Mouse (Mus musculus): ENCODE data around the gene Chga. TPM values are rescaled to one million over a fixed set of nuclear protein-coding genes. Genes with fewer than 3 reads are reported as not detected.
A peak's percentile ranks its signal among the peaks of the same experiment; 100 is the strongest.

The Chga gene
- 100 to 1,000 TPM; 123 to 124 TPM for total RNA-seq (2021)
- long read RNA-seq, experiment 1, transcript Chga-201 (8 exons, 1,883 nt): major isoform, 62 of 91 reads
- long read RNA-seq, experiment 1, partial matches to known transcripts: 20 of 91 reads
- long read RNA-seq, experiment 1, other reads (novel, unspliced or antisense): 9 of 91 reads
- long read RNA-seq, experiment 2, transcript Chga-201 (8 exons, 1,883 nt): major isoform, 82 of 116 reads
- long read RNA-seq, experiment 2, partial matches to known transcripts: 29 of 116 reads
- long read RNA-seq, experiment 2, other reads (novel, unspliced or antisense): 5 of 116 reads

DNA sequence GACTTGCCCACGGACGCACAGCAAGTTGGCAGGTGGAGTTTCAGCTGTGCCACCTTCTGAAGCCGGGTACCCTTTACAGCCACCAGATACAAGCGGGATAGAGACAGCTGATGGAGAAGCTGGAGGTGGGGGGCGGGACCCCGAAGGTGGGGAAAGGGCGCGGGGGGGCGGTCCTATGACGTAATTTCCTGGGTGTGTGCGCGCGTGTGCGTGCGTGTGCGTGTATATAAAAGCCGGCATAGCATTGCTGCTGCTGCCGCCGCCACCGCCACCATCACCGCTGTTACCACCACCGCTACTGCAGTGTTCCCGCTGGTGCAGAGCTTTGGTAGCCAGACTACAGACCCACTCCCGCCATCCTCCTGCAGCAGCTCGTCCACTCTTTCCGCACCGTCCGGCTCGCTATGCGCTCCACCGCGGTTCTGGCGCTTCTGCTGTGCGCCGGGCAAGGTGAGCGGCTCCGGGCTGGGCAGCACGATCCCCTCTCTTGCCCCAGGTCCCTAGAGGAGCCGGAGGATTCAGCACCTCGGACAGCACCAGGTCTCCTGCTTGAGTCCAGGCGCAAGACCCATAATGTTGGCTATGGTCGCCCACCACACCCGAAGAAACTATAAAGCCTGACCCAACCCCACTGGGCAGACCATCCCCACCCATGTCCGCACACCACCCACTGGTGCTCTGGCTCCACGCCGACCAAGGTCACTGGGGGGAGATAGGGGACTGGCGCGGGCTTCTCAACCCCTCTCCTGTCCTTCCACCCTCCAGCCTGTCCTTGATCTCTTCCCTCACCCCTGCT, at the start of gene Chga:
TSS of gene Chga (plus strand) at position 249 of the 796 bp plus-strand sequence.
- peak; percentile 77 to 87 for DNase-seq (ENCODE audit: low spot score in 2 of 2)
- no peak for TF ChIP-seq CTCF (conservative IDR thresholded peaks at IDR 0.05)
- peak within 1 kb of the TSS; percentile 74 for H3K4me3 ChIP-seq
- peak within 1 kb of the TSS; percentile 87 for H3K27ac ChIP-seq

DNA sequence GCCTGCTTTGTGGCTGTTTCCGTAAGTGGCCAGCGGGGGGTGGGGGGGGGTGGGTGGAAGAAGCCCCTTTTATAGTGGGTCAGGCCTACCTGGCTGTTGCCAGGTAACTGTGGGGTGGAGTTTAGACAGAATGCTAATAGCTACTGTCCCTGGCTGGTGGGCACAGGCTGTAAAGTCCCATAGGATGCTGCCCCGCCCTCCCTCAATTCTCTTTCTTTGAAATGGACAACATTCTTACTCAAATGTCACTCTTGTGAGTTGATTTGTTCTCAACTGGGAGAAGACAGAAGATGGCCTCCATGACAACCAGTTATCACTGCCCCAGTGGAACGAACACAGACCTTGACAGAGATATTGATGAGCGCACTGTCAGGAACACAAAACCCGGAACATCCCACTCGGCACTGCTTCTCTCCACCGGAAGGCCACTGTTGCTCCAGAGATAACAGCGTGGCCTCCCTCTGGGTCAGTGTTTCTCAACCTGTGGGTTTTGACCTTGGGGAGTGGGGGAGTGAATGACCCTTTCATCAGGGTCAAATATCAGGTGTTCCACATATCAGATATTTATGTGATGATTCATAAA, 49.5 kb upstream of the Chga start:
- TF ChIP-seq CTCF (conservative IDR thresholded peaks at IDR 0.05): no peak
- DNase-seq (ENCODE audit: low spot score in 2 of 2): no peak
- Histone ChIP-seq H3K27ac (no peak overlapping the region), H3K4me3 (no peak overlapping the region)

DNA sequence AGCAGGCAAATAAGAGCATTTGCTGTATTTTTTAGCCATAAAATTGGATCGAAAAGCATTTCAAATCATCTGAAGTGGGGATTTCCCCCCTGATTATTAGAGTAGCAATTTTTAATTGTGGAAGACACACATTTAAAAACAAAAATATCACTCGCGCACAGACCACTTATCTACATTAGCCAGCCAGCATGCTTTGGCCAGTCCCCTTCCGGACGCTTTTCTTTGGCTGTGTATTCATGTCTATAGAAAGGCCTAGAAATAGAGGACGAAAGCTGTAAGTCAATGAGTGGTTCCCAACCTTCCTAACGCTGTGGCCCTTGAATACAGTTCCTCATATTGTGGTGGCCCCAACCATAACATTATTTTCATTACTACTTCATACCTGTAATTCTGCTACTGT, 48.8 kb upstream of the Chga start:
- DNase-seq (ENCODE audit: low spot score in 2 of 2): no peak
- TF ChIP-seq CTCF (conservative IDR thresholded peaks at IDR 0.05): no peak
- H3K27ac ChIP-seq: no peak overlapping the region
- no peak overlapping the region for H3K4me3 ChIP-seq

DNA sequence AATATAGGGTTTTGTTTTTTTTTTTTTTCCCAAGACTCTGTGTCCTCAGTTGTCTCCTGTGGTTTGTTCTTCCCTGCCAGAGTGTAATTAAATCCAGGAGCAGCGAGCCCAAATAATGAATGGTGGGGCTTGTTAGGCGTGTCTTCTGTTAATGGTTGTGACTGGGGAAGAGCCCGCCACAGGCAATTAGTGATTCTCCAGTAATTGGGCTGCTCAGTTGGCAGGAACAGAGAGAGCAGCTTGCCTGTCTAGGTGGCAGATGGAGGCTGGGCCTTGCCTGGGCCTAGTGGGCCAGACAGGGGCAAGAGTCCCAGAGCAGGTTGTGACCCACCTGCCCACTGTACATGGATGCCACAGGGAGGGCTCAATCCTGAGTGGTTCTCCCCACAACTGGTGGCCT, 43.4 kb upstream of the Chga start:
- no peak overlapping the region for H3K27ac ChIP-seq
- TF ChIP-seq CTCF (conservative IDR thresholded peaks at IDR 0.05): no peak
- DNase-seq (ENCODE audit: low spot score in 2 of 2): no peak
- no peak overlapping the region for H3K4me3 ChIP-seq

DNA sequence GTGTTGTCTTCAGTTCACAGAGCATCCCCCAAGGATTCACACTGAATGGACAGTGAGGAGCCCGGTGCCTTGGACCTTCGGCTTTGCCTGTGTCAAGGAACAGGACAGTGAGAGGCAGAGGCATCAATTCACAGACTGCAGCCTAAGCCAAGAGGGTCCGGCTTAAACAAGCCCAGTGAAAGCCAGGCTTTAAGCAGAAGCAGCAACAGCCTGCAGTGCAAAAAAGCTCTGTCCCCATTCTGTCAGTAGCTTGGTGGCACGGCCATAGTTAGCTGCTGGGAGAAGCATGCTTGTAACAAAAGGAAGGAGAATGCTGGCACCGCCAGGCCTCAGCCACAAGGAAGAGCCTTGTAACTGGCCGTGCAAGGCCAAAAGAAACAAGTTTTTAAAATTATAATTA, 40.6 kb upstream of the Chga start:
- DNase-seq (ENCODE audit: low spot score in 2 of 2): no peak
- H3K27ac ChIP-seq: 0 out of 2 replicates have a peak overlapping the region, but pooled peaks have one; percentile 7
- no peak overlapping the region for H3K4me3 ChIP-seq
- no peak for TF ChIP-seq CTCF (conservative IDR thresholded peaks at IDR 0.05)

DNA sequence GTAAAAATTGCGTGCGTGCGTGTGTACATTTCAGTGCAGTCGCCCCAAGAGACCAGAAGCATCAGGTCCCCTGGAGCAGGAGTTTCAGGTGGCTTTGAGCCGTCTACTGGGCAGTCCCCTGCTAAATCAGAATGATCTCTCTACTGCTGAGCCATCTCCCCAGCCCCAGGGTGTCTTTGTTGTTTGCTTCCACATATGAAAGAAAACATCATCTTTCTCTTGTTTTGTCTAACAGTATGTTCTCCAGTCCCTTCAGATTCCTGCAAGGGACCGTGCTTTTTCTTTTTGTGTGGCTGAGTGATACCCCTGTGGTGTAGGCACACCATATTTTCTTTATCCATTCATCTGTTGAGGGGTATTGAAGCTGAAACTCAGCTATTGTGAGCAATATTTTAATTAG, 40.0 kb upstream of the Chga start:
- Histone ChIP-seq H3K4me3 (no peak overlapping the region), H3K27ac (no peak overlapping the region)
- DNase-seq (ENCODE audit: low spot score in 2 of 2): peak in 1 of 2 experiments; percentile 20
- no peak for TF ChIP-seq CTCF (conservative IDR thresholded peaks at IDR 0.05)

DNA sequence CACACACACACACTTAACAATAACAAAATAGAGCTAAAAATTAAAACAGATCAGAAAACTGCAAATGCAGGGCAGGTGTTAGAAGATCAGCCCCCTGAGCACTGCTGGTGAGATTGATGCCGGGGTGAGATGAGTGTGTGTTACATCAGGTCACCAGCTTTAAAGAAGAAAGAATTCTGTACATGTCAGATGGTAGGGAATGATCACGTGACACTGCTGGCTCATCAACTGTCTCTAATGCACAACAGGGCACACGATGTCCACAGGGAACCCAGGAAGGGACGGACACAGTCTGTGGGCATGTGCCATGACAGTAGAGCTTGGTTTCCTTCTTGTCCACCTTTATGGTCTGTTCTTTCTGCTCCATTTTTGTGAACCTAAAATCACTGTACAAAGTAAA, 38.6 kb upstream of the Chga start:
- Histone ChIP-seq H3K27ac (no peak overlapping the region), H3K4me3 (no peak overlapping the region)
- DNase-seq (ENCODE audit: low spot score in 2 of 2): no peak
- no peak for TF ChIP-seq CTCF (conservative IDR thresholded peaks at IDR 0.05)

DNA sequence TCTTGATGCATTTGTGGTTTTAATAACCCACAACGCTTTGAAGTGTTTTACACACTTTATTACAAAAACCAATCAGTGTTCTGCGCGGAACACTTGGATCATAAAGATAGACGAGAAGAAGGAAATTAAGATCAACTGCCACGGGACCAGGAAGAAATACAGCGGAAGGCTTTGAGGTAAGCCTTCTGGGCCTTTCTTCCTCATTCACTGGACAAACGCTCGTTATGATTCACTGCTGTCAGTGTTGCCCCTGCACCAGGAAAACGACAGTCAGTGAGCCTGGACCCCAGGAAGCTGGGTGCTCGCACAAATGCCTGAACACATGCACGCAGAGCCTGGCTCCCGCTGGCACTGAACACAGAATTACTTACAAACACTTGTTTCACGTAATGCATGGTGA, 37.1 kb upstream of the Chga start:
- no peak for DNase-seq (ENCODE audit: low spot score in 2 of 2)
- no peak for TF ChIP-seq CTCF (conservative IDR thresholded peaks at IDR 0.05)
- no peak overlapping the region for H3K4me3 ChIP-seq
- H3K27ac ChIP-seq: no peak overlapping the region

DNA sequence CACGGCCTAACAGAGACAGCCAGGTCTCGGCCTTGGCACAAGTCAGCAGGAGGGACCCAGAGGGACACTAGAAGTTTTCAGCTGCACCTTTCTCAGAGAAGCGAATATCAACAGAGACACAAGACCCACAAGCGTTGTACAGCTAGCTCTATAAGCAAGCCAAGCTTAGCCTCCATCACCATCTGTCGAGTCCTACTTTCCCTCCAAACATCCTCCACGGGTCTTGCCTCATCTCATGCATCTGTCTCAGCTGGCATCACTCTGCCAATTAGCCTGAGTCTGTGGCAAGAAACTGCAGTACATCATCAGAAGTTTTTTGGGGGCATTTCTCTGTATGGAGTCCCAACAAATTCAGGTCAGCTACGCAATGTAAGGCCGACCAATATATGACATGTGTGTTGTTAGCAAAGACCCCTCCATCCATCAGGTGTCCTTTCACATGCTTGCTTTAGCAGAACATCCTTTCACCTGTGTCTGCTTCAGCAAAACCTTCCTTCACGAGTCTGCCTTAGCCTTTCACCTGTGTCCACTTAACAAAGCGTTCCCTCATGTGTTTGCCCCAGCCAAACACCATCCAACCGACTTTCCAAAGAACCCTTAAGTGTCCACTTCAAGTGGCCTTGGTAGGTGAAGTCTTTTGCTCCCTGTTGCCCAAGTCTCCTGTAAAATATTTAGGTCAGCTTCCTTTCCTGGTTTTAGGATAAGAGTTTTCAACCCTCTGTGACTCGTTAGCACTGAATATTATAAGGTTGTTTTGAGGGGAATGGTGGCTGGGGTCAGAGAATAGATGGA, 34.6 kb upstream of the Chga start:
- no peak overlapping the region for H3K27ac ChIP-seq
- H3K4me3 ChIP-seq: no peak overlapping the region
- DNase-seq (ENCODE audit: low spot score in 2 of 2): no peak
- no peak for TF ChIP-seq CTCF (conservative IDR thresholded peaks at IDR 0.05)

DNA sequence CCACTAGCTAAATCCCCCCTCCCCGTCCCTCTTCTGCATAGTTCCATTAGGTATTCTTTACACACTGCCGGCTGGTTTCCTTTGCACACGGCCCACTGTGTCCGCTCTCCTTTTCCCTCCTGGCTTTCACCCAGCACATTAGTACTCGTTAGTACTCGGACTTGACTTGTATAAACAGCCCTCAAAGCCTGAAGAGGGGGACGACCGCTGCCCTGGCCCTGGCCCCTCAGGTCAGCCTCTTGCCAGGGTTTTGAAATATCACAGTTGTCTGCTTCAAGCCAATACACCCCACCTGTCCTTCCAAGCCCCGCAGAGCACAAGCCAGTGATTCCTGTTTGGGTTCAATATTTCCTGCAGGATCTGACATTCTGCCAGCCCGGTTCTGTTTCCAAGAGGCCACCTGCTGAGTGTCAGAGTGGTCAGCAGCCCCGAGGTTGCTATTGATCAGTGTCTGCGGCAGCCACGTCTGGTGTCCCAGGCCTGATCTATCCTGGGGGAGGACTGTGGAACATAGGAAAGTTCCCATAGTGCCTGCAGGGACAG, 32.9 kb upstream of the Chga start:
- Histone ChIP-seq H3K4me3 (no peak overlapping the region), H3K27ac (no peak overlapping the region)
- no peak for TF ChIP-seq CTCF (conservative IDR thresholded peaks at IDR 0.05)
- DNase-seq (ENCODE audit: low spot score in 2 of 2): no peak

DNA sequence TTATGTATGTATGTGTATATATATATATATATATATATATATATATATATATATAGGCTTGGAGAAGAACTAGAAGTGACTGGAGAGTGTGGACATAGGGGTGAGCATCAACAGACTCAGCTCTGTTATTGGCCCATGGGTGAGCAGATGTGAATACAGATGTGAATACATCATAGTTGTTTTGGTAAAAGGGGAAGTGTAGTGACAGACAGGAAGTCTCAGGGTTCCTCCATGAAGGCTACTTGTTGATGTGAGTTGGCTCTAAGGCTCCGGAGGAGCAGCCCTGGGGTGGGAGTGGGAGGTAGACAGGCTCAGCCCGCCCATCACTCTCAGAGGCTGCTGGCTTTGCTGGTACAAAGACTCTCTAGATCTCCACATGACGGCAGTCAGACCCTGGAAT, 30.6 kb upstream of the Chga start:
- Histone ChIP-seq H3K27ac (no peak overlapping the region), H3K4me3 (no peak overlapping the region)
- TF ChIP-seq CTCF (conservative IDR thresholded peaks at IDR 0.05): no peak
- no peak for DNase-seq (ENCODE audit: low spot score in 2 of 2)

DNA sequence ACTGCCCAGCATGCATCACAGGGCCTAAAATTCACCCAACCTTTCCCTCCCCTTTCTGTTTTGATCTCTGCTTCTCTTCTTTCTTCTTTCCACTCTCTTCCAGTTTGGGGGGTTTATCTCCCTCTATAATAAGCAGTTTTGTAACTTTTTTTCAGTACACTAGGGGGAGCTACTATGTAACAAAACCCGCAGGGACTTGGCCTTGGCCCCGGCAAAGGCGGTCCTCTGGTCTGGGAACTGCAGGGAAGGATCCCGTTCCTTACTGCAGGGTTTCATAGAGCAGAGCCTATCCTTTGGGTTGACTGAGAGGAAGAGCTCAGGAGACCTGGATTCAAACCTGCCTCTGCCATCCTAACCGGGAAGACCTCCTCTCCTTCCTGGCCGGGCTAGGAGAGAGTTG, 30.0 kb upstream of the Chga start:
- Histone ChIP-seq H3K4me3 (no peak overlapping the region), H3K27ac (no peak overlapping the region)
- DNase-seq (ENCODE audit: low spot score in 2 of 2): peak in 1 of 2 experiments; percentile 17
- peak; percentile 77 for TF ChIP-seq CTCF (conservative IDR thresholded peaks at IDR 0.05)
